Mouse (Mus musculus) lung, embryonic 16.5 days (tissue): ENCODE data around the gene Pard6a. TPM values are rescaled to one million over a fixed set of nuclear protein-coding genes. Genes with fewer than 3 reads are reported as not detected.

Experiments used
- ATAC-seq: fragments of 200-750 bp; cut with Nextera tagmentation; 2 replicates; pipeline ENCODE4 v1.8.0; 2017; ENCODE audit warnings: low read depth, mild to moderate bottlenecking, moderate library complexity
- H3K27ac ChIP-seq: fragments of 300-500 bp; sonication (generic); 2 replicates; pipeline ENCODE4 v1.5.1; 2014; ENCODE audit warnings: mild to moderate bottlenecking, control low read depth, low read length
- H3K27me3 ChIP-seq: fragments of 300-500 bp; sonication (generic); 2 replicates; pipeline ENCODE4 v1.6.1; 2014; ENCODE audit warnings: low read depth, low read length, mixed read lengths; ENCODE audit not compliant: control insufficient read depth, insufficient read depth
- H3K36me3 ChIP-seq: fragments of 300-500 bp; sonication (generic); 2 replicates; pipeline ENCODE4 v1.6.1; 2014; ENCODE audit warnings: low read length; ENCODE audit not compliant: control insufficient read depth, insufficient read depth
- H3K4me1 ChIP-seq: fragments of 300-500 bp; sonication (generic); replicated peaks from 2 replicates; pipeline ENCODE4 v1.6.1; 2014; ENCODE audit warnings: low read length, mixed read lengths; ENCODE audit not compliant: control insufficient read depth, insufficient read depth
- H3K4me2 ChIP-seq: fragments of 300-500 bp; sonication (generic); 2 replicates; pipeline ENCODE4 v1.6.1; 2014; ENCODE audit warnings: low read depth, low read length, control low read depth
- H3K4me3 ChIP-seq: fragments of 300-500 bp; sonication (generic); 2 replicates; pipeline ENCODE4 v1.5.1; 2014; ENCODE audit warnings: mild to moderate bottlenecking, low read length, control low read depth
- H3K9ac ChIP-seq: fragments of 300-500 bp; sonication (generic); 2 replicates; pipeline ENCODE4 v1.6.1; 2014; ENCODE audit warnings: low read length, control low read depth
- H3K9me3 ChIP-seq: fragments of 300-500 bp; sonication (generic); 2 replicates; pipeline ENCODE4 v1.6.1; 2016; ENCODE audit warnings: low read length; ENCODE audit not compliant: control insufficient read depth
- WGBS: fragments of 180-500 bp; shearing (Covaris S2); extraction: QIAGEN DNeasy Blood & Tissue Kit; methylation state at CpG from one replicate; pipeline ENCODE4 v1.1.7; 2014; 5-methylcytosine and 5-hydroxymethylcytosine counted together
- polyA plus RNA-seq: library from polyadenylated mRNA; unstranded; fragments of >200 nt; fragmentation: Nextera tagmentation; extraction: Ambion mirVana; gene quantifications from 2 replicates; pipeline ENCODE4 v1.2.1, GENCODE M21; 2015

Gene Pard6a
- polyA plus RNA-seq, 1 experiment from 2014 or later: 17.6 TPM

GRCm38 (mm10) chr8:105698734-105699133 lies 2.2 kb upstream of the Pard6a start:
- 94% methylated on average over 5 of the region's 5 CpGs for WGBS
- ATAC-seq: no peak
- H3K36me3 ChIP-seq: peaks cover 7% of the 10 kb centered on the region
- no peaks in the 10 kb centered on the region for H3K9me3 ChIP-seq
- no peak overlapping the region for H3K4me2 ChIP-seq
- H3K9ac ChIP-seq: no peak overlapping the region
- H3K27me3 ChIP-seq: peaks cover 3% of the 10 kb centered on the region
- no peak overlapping the region for H3K27ac ChIP-seq
- no peak overlapping the region for H3K4me3 ChIP-seq
- peaks cover 22% of the 10 kb centered on the region for H3K4me1 ChIP-seq

- 82% methylated on average over 11 of the region's 11 CpGs for WGBS
- H3K36me3 ChIP-seq: peaks cover 11% of the 10 kb centered on the region
Observed at GRCm38 (mm10) chr8:105699488-105700215, 1.3 kb upstream of the Pard6a start.

GRCm38 (mm10) chr8:105700566-105700965 lies 382 bp upstream of the Pard6a start:
- under 1% methylated on average over 21 of the region's 21 CpGs for WGBS
- Histone ChIP-seq H3K36me3 (peaks cover 11% of the 10 kb centered on the region), H3K4me1 (peaks cover 15% of the 10 kb centered on the region), H3K27me3 (no peaks in the 10 kb centered on the region), H3K9me3 (no peaks in the 10 kb centered on the region), H3K27ac (peak overlapping the region; percentile 94), H3K4me3 (peak overlapping the region; percentile 83), H3K9ac (peak overlapping the region; percentile 77), H3K4me2 (peak overlapping the region; percentile 93)
- ATAC-seq: peak; percentile 62

More at GRCm38 (mm10) chr8:105699488-105700215, 1.3 kb upstream of the Pard6a start:
- peak overlapping the region; percentile 93 for H3K4me2 ChIP-seq
- no peak for ATAC-seq
- no peak overlapping the region for H3K27ac ChIP-seq
- H3K4me1 ChIP-seq: peaks cover 15% of the 10 kb centered on the region
- H3K9ac ChIP-seq: peak overlapping the region; percentile 77
- no peaks in the 10 kb centered on the region for H3K27me3 ChIP-seq
- no peaks in the 10 kb centered on the region for H3K9me3 ChIP-seq
- peak overlapping the region; percentile 83 for H3K4me3 ChIP-seq

GRCm38 (mm10) chr8:105702001-105702401 lies 1.1 kb downstream of the Pard6a start:
- Histone ChIP-seq H3K27ac (peak overlapping the region; percentile 33), H3K36me3 (peaks cover 11% of the 10 kb centered on the region), H3K9me3 (no peaks in the 10 kb centered on the region), H3K27me3 (no peaks in the 10 kb centered on the region), H3K9ac (peak overlapping the region; percentile 77), H3K4me1 (peaks cover 18% of the 10 kb centered on the region), H3K4me2 (peak overlapping the region; percentile 93), H3K4me3 (peak overlapping the region; percentile 83)
- no peak for ATAC-seq
- WGBS: 36% methylated on average over 18 of the region's 18 CpGs

- Histone ChIP-seq H3K27me3 (no peaks in the 10 kb centered on the region), H3K36me3 (peaks cover 8% of the 10 kb centered on the region), H3K4me3 (no peak overlapping the region), H3K4me1 (peaks cover 23% of the 10 kb centered on the region), H3K27ac (no peak overlapping the region), H3K9me3 (no peaks in the 10 kb centered on the region), H3K4me2 (no peak overlapping the region), H3K9ac (no peak overlapping the region)
- WGBS: 88% methylated on average over 24 of the region's 24 CpGs
- ATAC-seq: no peak
Observed at GRCm38 (mm10) chr8:105702731-105703415, 1.9 kb downstream of the Pard6a start.

GRCm38 (mm10) chr8:105704146-105704812 lies 3.3 kb downstream of the Pard6a start:
- H3K4me1 ChIP-seq: peaks cover 23% of the 10 kb centered on the region
- H3K36me3 ChIP-seq: peaks cover 4% of the 10 kb centered on the region; the same call in 1 of the 2 replicates
- H3K9ac ChIP-seq: no peak overlapping the region
- no peak overlapping the region for H3K4me2 ChIP-seq
- no peak for ATAC-seq
- no peaks in the 10 kb centered on the region for H3K27me3 ChIP-seq
- no peaks in the 10 kb centered on the region for H3K9me3 ChIP-seq
- H3K27ac ChIP-seq: no peak overlapping the region
- no peak overlapping the region for H3K4me3 ChIP-seq
- 91% methylated on average over 34 of the region's 34 CpGs for WGBS

- Histone ChIP-seq H3K4me3 (no peak overlapping the region), H3K36me3 (peaks cover 4% of the 10 kb centered on the region; the same call in 1 of the 2 replicates), H3K4me2 (no peak overlapping the region), H3K27ac (no peak overlapping the region), H3K27me3 (no peaks in the 10 kb centered on the region), H3K9ac (no peak overlapping the region), H3K9me3 (no peaks in the 10 kb centered on the region), H3K4me1 (peaks cover 18% of the 10 kb centered on the region)
- 86% methylated on average over 6 of the region's 6 CpGs for WGBS
- no peak for ATAC-seq
Observed at GRCm38 (mm10) chr8:105704955-105705354, 4.0 kb downstream of the Pard6a start.

- H3K9ac ChIP-seq: no peak overlapping the region
- no peaks in the 10 kb centered on the region for H3K9me3 ChIP-seq
- H3K4me2 ChIP-seq: no peak overlapping the region
- H3K27me3 ChIP-seq: no peaks in the 10 kb centered on the region
- ATAC-seq: no peak
- WGBS: 76% methylated on average over 12 of the region's 12 CpGs
- H3K4me1 ChIP-seq: peaks cover 13% of the 10 kb centered on the region
- no peak overlapping the region for H3K27ac ChIP-seq
- H3K4me3 ChIP-seq: no peak overlapping the region
- peaks cover 4% of the 10 kb centered on the region; the same call in 1 of the 2 replicates for H3K36me3 ChIP-seq
Observed at GRCm38 (mm10) chr8:105706426-105706825, 5.5 kb downstream of the Pard6a start.
